Mouse (Mus musculus): ENCODE data around the gene Adgra3. TPM values are rescaled to one million over a fixed set of nuclear protein-coding genes. Genes with fewer than 3 reads are reported as not detected.

The Adgra3 gene
- polyA plus RNA-seq, 1 experiment from 2014 or later: 38.6 TPM

GRCm38 (mm10) chr5:50027001-50027400 is 31.8 kb downstream of the Adgra3 start:
- Histone ChIP-seq H3K4me1 (peaks cover 28% of the 10 kb centered on the region), H3K36me3 (peaks cover 31% of the 10 kb centered on the region), H3K9me3 (replicated peaks) (no peaks in the 10 kb centered on the region), H3K27ac (replicated peaks) (no peak overlapping the region), H3K4me3 (no peak overlapping the region), H3K27me3 (ENCODE audit: low read depth, poor library complexity, severe bottlenecking) (no peaks in the 10 kb centered on the region)
- WGBS: 86% methylated on average over 7 of the region's 7 CpGs
- DNase-seq (ENCODE audit: low spot score): no peak

- no peak for DNase-seq (ENCODE audit: low spot score)
- Histone ChIP-seq H3K36me3 (peaks cover 39% of the 10 kb centered on the region), H3K27me3 (ENCODE audit: low read depth, poor library complexity, severe bottlenecking) (no peaks in the 10 kb centered on the region), H3K9me3 (replicated peaks) (no peaks in the 10 kb centered on the region), H3K4me3 (no peak overlapping the region), H3K4me1 (peaks cover 28% of the 10 kb centered on the region), H3K27ac (replicated peaks) (no peak overlapping the region)
- WGBS: 83% methylated on average over 3 of the region's 3 CpGs
These were observed 32.7 kb downstream of the Adgra3 start for GRCm38 (mm10) chr5:50026148-50026547.

- Histone ChIP-seq H3K27me3 (ENCODE audit: low read depth, poor library complexity, severe bottlenecking) (no peaks in the 10 kb centered on the region), H3K36me3 (peaks cover 57% of the 10 kb centered on the region)
- 91% methylated on average over 6 of the region's 6 CpGs for WGBS
These were observed 34.7 kb downstream of the Adgra3 start for GRCm38 (mm10) chr5:50024097-50024496.

GRCm38 (mm10) chr5:50015987-50016587 is 42.7 kb downstream of the Adgra3 start:
- H3K9me3 ChIP-seq (replicated peaks): no peaks in the 10 kb centered on the region
- 84% methylated on average over 5 of the region's 5 CpGs for WGBS
- peaks cover 66% of the 10 kb centered on the region for H3K36me3 ChIP-seq
- H3K27ac ChIP-seq (replicated peaks): no peak overlapping the region
- no peak for DNase-seq (ENCODE audit: low spot score)
- H3K27me3 ChIP-seq (ENCODE audit: low read depth, poor library complexity, severe bottlenecking): peaks cover 12% of the 10 kb centered on the region; the same call in 1 of the 2 replicates
- no peak overlapping the region for H3K4me3 ChIP-seq
- H3K4me1 ChIP-seq: peaks cover 23% of the 10 kb centered on the region

More at GRCm38 (mm10) chr5:50024097-50024496, 34.7 kb downstream of the Adgra3 start:
- no peak for DNase-seq (ENCODE audit: low spot score)
- H3K4me3 ChIP-seq: no peak overlapping the region
- H3K4me1 ChIP-seq: peaks cover 23% of the 10 kb centered on the region
- H3K9me3 ChIP-seq (replicated peaks): no peaks in the 10 kb centered on the region
- H3K27ac ChIP-seq (replicated peaks): no peak overlapping the region

- Histone ChIP-seq H3K4me3 (no peak overlapping the region), H3K27me3 (ENCODE audit: low read depth, poor library complexity, severe bottlenecking) (peaks cover 12% of the 10 kb centered on the region; the same call in 1 of the 2 replicates), H3K36me3 (peaks cover 64% of the 10 kb centered on the region), H3K4me1 (peaks cover 23% of the 10 kb centered on the region), H3K9me3 (replicated peaks) (no peaks in the 10 kb centered on the region), H3K27ac (replicated peaks) (no peak overlapping the region)
- 36% methylated on average over 5 of the region's 5 CpGs for WGBS
- DNase-seq (ENCODE audit: low spot score): no peak
These were observed 43.6 kb downstream of the Adgra3 start for GRCm38 (mm10) chr5:50015147-50015697.

- Histone ChIP-seq H3K4me3 (no peak overlapping the region), H3K27me3 (ENCODE audit: low read depth, poor library complexity, severe bottlenecking) (peaks cover 12% of the 10 kb centered on the region; the same call in 1 of the 2 replicates), H3K4me1 (peaks cover 23% of the 10 kb centered on the region), H3K9me3 (replicated peaks) (no peaks in the 10 kb centered on the region), H3K27ac (replicated peaks) (no peak overlapping the region), H3K36me3 (peaks cover 63% of the 10 kb centered on the region)
- WGBS: 39% methylated on average over 7 of the region's 7 CpGs
- no peak for DNase-seq (ENCODE audit: low spot score)
These were observed 44.1 kb downstream of the Adgra3 start for GRCm38 (mm10) chr5:50014658-50015057.

- H3K27me3 ChIP-seq (ENCODE audit: low read depth, poor library complexity, severe bottlenecking): peaks cover 12% of the 10 kb centered on the region; the same call in 1 of the 2 replicates
- H3K27ac ChIP-seq (replicated peaks): no peak overlapping the region
- WGBS: 81% methylated on average over 4 of the region's 4 CpGs
- no peak for DNase-seq (ENCODE audit: low spot score)
- no peak overlapping the region for H3K4me3 ChIP-seq
- H3K4me1 ChIP-seq: peaks cover 28% of the 10 kb centered on the region
- H3K9me3 ChIP-seq (replicated peaks): no peaks in the 10 kb centered on the region
- peaks cover 64% of the 10 kb centered on the region for H3K36me3 ChIP-seq
These were observed 44.8 kb downstream of the Adgra3 start for GRCm38 (mm10) chr5:50013965-50014364.

- H3K4me1 ChIP-seq: peaks cover 7% of the 10 kb centered on the region
- WGBS: 40% methylated on average over 4 of the region's 4 CpGs
- H3K27me3 ChIP-seq (ENCODE audit: low read depth, poor library complexity, severe bottlenecking): no peaks in the 10 kb centered on the region
- H3K9me3 ChIP-seq (replicated peaks): no peaks in the 10 kb centered on the region
- H3K4me3 ChIP-seq: no peak overlapping the region
- H3K27ac ChIP-seq (replicated peaks): no peak overlapping the region
- peaks cover 79% of the 10 kb centered on the region for H3K36me3 ChIP-seq
- DNase-seq (ENCODE audit: low spot score): no peak
These were observed 50.0 kb downstream of the Adgra3 start for GRCm38 (mm10) chr5:50008841-50009240.

GRCm38 (mm10) chr5:50006915-50007658 is 51.7 kb downstream of the Adgra3 start:
- Histone ChIP-seq H3K27ac (replicated peaks) (no peak overlapping the region), H3K9me3 (replicated peaks) (no peaks in the 10 kb centered on the region), H3K4me3 (no peak overlapping the region), H3K4me1 (peaks cover 7% of the 10 kb centered on the region), H3K36me3 (peaks cover 77% of the 10 kb centered on the region), H3K27me3 (ENCODE audit: low read depth, poor library complexity, severe bottlenecking) (no peaks in the 10 kb centered on the region)
- no peak for DNase-seq (ENCODE audit: low spot score)
- 86% methylated on average over 9 of the region's 9 CpGs for WGBS

- no peaks in the 10 kb centered on the region for H3K9me3 ChIP-seq (replicated peaks)
- H3K4me3 ChIP-seq: no peak overlapping the region
- H3K4me1 ChIP-seq: no peaks in the 10 kb centered on the region
- H3K36me3 ChIP-seq: peaks cover 89% of the 10 kb centered on the region
- no peaks in the 10 kb centered on the region for H3K27me3 ChIP-seq (ENCODE audit: low read depth, poor library complexity, severe bottlenecking)
- H3K27ac ChIP-seq (replicated peaks): no peak overlapping the region
- 90% methylated on average over 6 of the region's 6 CpGs for WGBS
- DNase-seq (ENCODE audit: low spot score): no peak
These were observed 56.5 kb downstream of the Adgra3 start for GRCm38 (mm10) chr5:50002269-50002668.

- no peaks in the 10 kb centered on the region for H3K4me1 ChIP-seq
- H3K27me3 ChIP-seq (ENCODE audit: low read depth, poor library complexity, severe bottlenecking): no peaks in the 10 kb centered on the region
- H3K27ac ChIP-seq (replicated peaks): no peak overlapping the region
- H3K36me3 ChIP-seq: peaks cover 82% of the 10 kb centered on the region
- H3K9me3 ChIP-seq (replicated peaks): no peaks in the 10 kb centered on the region
- DNase-seq (ENCODE audit: low spot score): no peak
- WGBS: 72% methylated on average over 9 of the region's 9 CpGs
- H3K4me3 ChIP-seq: no peak overlapping the region
These were observed 59.0 kb downstream of the Adgra3 start for GRCm38 (mm10) chr5:49999764-50000163.

- H3K27ac ChIP-seq (replicated peaks): no peak overlapping the region
These were observed 61.8 kb downstream of the Adgra3 start for GRCm38 (mm10) chr5:49997019-49997418.

GRCm38 (mm10) chr5:49996457-49996856 is 62.3 kb downstream of the Adgra3 start:
- 86% methylated on average over 11 of the region's 11 CpGs for WGBS
- Histone ChIP-seq H3K4me1 (no peaks in the 10 kb centered on the region), H3K9me3 (replicated peaks) (no peaks in the 10 kb centered on the region), H3K27ac (replicated peaks) (no peak overlapping the region), H3K27me3 (ENCODE audit: low read depth, poor library complexity, severe bottlenecking) (no peaks in the 10 kb centered on the region), H3K4me3 (no peak overlapping the region), H3K36me3 (peaks cover 86% of the 10 kb centered on the region)
- DNase-seq (ENCODE audit: low spot score): no peak

More at GRCm38 (mm10) chr5:49997019-49997418, 61.8 kb downstream of the Adgra3 start:
- no peaks in the 10 kb centered on the region for H3K9me3 ChIP-seq (replicated peaks)
- H3K27me3 ChIP-seq (ENCODE audit: low read depth, poor library complexity, severe bottlenecking): no peaks in the 10 kb centered on the region
- no peak for DNase-seq (ENCODE audit: low spot score)
- H3K36me3 ChIP-seq: peaks cover 84% of the 10 kb centered on the region
- H3K4me1 ChIP-seq: no peaks in the 10 kb centered on the region
- 96% methylated on average over 6 of the region's 6 CpGs for WGBS
- H3K4me3 ChIP-seq: no peak overlapping the region
